Mouse (Mus musculus): Measurements from ENCODE around the gene Lrrc25. TPM values are rescaled to one million over a fixed set of nuclear protein-coding genes. Genes with fewer than 3 reads are reported as not detected.

Lrrc25 gene
- polyA plus RNA-seq, 1 experiment from 2014 or later, result 0.64 TPM

DNA sequence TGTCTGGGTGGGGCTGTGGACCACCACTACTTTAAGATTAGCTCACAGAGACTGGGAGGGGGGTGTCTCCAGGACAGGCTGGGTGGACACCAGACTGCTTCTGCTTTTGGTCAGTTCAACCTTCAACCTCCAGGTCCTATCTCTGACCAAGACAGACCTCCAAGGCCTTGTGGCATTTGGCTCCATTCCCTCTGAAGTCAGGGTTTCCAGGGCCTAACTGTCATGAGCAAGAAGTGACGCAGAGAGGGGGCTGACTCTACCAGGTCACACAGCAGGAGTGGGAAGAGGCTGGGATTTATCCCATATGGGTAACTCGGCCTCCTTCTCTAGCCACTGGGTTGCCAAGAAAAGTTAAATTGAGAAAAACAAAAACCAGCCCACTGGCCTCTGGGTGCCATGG is 41.8 kb downstream of the Lrrc25 start:
- Histone ChIP-seq H3K9ac (ENCODE audit: low read depth, low read length) (0 out of 2 replicates have a peak overlapping the region, but pooled peaks have one; percentile 18), H3K27ac (ENCODE audit: low read length) (0 out of 2 replicates have a peak overlapping the region, but pooled peaks have one; percentile 5), H3K9me3 (replicated peaks; ENCODE audit: control insufficient read depth, low read length, poor library complexity, severe bottlenecking) (no peaks in the 10 kb centered on the region), H3K36me3 (ENCODE audit: control insufficient read depth, insufficient read depth, low read length) (0 out of 2 replicates have a peak, but pooled peaks cover 3% of the 10 kb centered on the region), H3K4me1 (ENCODE audit: control insufficient read depth, insufficient read depth, low read length) (peaks cover 17% of the 10 kb centered on the region), H3K4me3 (ENCODE audit: low read depth, low read length) (0 out of 2 replicates have a peak overlapping the region, but pooled peaks have one; percentile 4), H3K4me2 (ENCODE audit: low read length) (peak overlapping the region; percentile 97; the same call in 1 of the 2 replicates), H3K27me3 (ENCODE audit: control insufficient read depth, insufficient read depth, low read depth, low read length) (no peaks in the 10 kb centered on the region)
- ATAC-seq, result no peak
- WGBS, result 67% methylated on average over 2 of the region's 2 CpGs

DNA sequence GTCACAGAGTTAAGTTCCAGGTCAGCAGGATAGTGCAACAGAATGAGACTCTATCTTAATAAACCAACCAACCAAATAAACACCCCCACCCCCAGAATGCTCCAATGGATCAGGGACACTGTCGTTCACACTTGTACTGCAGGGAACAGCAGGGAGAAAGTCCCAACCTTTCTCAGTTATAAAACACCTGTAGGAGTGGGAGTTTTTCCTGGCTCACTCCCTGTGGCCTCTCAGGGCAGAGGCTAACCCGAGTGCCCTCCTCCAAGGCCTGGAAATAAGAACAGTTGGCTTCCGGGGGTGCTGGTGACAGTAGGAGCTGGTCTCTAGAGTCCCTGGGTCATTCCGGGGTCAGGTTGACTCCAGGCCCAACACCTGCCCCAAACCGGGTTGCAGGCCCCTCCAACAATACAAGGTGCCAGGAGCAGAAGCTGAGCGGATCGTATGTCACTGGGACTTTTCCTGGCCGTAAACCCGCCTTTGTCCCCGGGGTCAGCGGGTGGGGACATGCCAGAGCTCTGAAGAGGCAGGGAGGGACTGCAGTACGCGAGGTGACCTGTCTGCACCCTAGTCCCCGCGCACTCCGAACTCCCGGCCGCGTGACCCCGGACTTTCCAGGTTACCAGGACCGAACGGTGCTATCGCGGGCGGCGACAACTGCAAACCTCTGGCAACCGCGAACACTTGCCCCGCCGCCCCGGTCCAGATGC is 43.1 kb downstream of the Lrrc25 start:
- H3K4me1 ChIP-seq (ENCODE audit: control insufficient read depth, insufficient read depth, low read length), result peaks cover 17% of the 10 kb centered on the region
- 0 out of 2 replicates have a peak, but pooled peaks cover 3% of the 10 kb centered on the region for H3K36me3 ChIP-seq (ENCODE audit: control insufficient read depth, insufficient read depth, low read length)
- no peaks in the 10 kb centered on the region for H3K27me3 ChIP-seq (ENCODE audit: control insufficient read depth, insufficient read depth, low read depth, low read length)
- H3K4me3 ChIP-seq (ENCODE audit: low read depth, low read length), result peak overlapping the region; percentile 79
- no peaks in the 10 kb centered on the region for H3K9me3 ChIP-seq (replicated peaks; ENCODE audit: control insufficient read depth, low read length, poor library complexity, severe bottlenecking)
- under 1% methylated on average over 31 of the region's 31 CpGs for WGBS
- H3K27ac ChIP-seq (ENCODE audit: low read length), result peak overlapping the region; percentile 48
- H3K9ac ChIP-seq (ENCODE audit: low read depth, low read length), result peak overlapping the region; percentile 86
- no peak; the same call in none of the 2 replicates for ATAC-seq
- H3K4me2 ChIP-seq (ENCODE audit: low read length), result peak overlapping the region; percentile 97

DNA sequence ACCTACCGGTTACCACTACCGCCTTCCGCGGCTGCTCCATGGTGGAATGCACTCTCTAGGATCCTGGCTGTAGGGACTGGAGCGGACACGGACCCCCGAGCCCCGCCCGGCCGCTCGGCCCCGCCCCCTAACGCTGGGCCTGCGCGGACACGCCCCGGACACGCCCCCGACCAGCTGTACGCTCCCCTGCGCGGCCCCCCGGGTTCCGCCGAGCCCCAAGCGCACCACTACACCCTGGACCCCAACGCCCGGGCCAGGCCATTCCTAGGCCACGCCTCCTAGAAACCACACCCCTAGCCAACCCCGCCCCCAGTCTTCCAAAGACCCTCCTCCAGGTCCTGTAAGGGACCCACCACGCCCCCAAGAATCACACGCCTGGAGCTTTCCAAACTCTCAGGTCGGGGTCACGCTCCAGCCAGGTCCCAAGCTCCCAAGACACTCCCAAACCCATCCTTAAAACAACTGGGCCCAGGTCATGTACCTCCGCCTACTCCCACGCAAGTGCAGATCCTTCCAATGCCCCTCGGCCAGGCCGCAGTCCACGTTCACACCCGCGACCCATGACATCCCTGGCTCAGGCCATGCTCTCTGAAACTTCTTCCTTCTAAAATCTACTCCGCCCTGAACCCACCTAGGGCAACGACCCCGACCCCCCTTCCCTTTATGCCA is 43.8 kb downstream of the Lrrc25 start:
- peak; percentile 88 for ATAC-seq
- Histone ChIP-seq H3K9me3 (replicated peaks; ENCODE audit: control insufficient read depth, low read length, poor library complexity, severe bottlenecking) (no peaks in the 10 kb centered on the region), H3K4me2 (ENCODE audit: low read length) (peak overlapping the region; percentile 97), H3K27me3 (ENCODE audit: control insufficient read depth, insufficient read depth, low read depth, low read length) (no peaks in the 10 kb centered on the region), H3K4me3 (ENCODE audit: low read depth, low read length) (peak overlapping the region; percentile 79), H3K4me1 (ENCODE audit: control insufficient read depth, insufficient read depth, low read length) (peaks cover 17% of the 10 kb centered on the region), H3K9ac (ENCODE audit: low read depth, low read length) (peak overlapping the region; percentile 86), H3K36me3 (ENCODE audit: control insufficient read depth, insufficient read depth, low read length) (0 out of 2 replicates have a peak, but pooled peaks cover 3% of the 10 kb centered on the region), H3K27ac (ENCODE audit: low read length) (peak overlapping the region; percentile 48; the same call in 1 of the 2 replicates)
- 0% methylated on average over 28 of the region's 44 CpGs for WGBS

DNA sequence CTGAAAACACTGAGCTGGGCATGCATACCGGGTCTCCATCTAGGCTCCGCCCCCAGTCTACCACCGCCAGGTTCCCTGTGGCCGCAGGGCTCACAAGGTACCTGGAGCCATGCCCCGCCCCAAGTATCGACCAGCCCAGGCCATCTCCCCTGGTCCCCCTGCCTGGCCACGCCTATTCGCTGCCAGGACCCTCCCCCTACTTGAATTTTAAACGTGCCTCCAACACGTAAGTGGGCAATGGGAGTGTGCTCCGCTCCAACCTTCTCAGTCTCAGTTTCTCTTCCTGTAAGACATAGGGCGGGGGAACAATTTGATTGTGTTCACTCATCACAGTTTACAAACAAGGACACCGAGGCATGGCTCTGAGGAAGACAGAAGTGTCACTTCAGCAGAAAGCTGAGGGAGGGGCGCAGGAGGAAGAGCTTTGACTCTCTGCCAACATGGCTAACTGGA is 44.3 kb downstream of the Lrrc25 start, which contains the start of gene Pgpep1:
Gene Pgpep1 (minus strand): TSS at position 116 of the 453 bp plus-strand sequence.
- ATAC-seq, result peak; percentile 65
- peak within 1 kb of the TSS; percentile 86 for H3K9ac ChIP-seq (ENCODE audit: low read depth, low read length)
- H3K27ac ChIP-seq (ENCODE audit: low read length), result peak within 1 kb of the TSS; percentile 48; the same call in 1 of the 2 replicates
- H3K4me1 ChIP-seq (ENCODE audit: control insufficient read depth, insufficient read depth, low read length), result peaks cover 17% of the 10 kb centered on the region
- H3K27me3 ChIP-seq (ENCODE audit: control insufficient read depth, insufficient read depth, low read depth, low read length), result no peaks in the 10 kb centered on the region
- peak within 1 kb of the TSS; percentile 79 for H3K4me3 ChIP-seq (ENCODE audit: low read depth, low read length)
- no peaks in the 10 kb centered on the region for H3K9me3 ChIP-seq (replicated peaks; ENCODE audit: control insufficient read depth, low read length, poor library complexity, severe bottlenecking)
- 3% methylated on average over 14 of the region's 14 CpGs for WGBS
- 0 out of 2 replicates have a peak, but pooled peaks cover 3% of the 10 kb centered on the region for H3K36me3 ChIP-seq (ENCODE audit: control insufficient read depth, insufficient read depth, low read length)
- peak within 1 kb of the TSS; percentile 97 for H3K4me2 ChIP-seq (ENCODE audit: low read length)

DNA sequence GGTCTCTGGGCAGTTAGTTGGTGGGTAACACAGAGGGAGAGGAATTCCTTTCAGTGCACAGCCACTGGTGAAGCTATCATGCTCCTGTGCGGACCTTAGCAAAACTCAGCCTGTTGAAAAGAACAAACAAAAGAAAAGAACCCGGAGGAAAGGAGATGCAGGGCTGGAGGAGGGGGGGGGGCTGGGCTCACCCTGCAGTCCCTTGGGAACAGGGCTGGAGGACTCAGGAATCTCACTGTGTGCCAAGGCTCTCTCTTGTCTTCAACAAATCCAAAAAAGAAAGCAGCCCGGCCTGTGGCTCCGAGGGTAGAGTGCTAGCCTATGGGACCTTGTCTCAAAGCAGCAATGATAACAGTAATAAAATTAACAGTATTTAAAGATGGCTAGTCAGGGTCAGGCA is 47.7 kb downstream of the Lrrc25 start:
- Histone ChIP-seq H3K4me1 (ENCODE audit: control insufficient read depth, insufficient read depth, low read length) (peaks cover 10% of the 10 kb centered on the region), H3K36me3 (ENCODE audit: control insufficient read depth, insufficient read depth, low read length) (no peaks in the 10 kb centered on the region), H3K9me3 (replicated peaks; ENCODE audit: control insufficient read depth, low read length, poor library complexity, severe bottlenecking) (no peaks in the 10 kb centered on the region), H3K27me3 (ENCODE audit: control insufficient read depth, insufficient read depth, low read depth, low read length) (no peaks in the 10 kb centered on the region), H3K4me3 (ENCODE audit: low read depth, low read length) (no peak overlapping the region), H3K9ac (ENCODE audit: low read depth, low read length) (no peak overlapping the region), H3K27ac (ENCODE audit: low read length) (no peak overlapping the region; the same call in 1 of the 2 replicates), H3K4me2 (ENCODE audit: low read length) (no peak overlapping the region)
- WGBS, result 36% methylated on average over 4 of the region's 4 CpGs
- ATAC-seq, result no peak

DNA sequence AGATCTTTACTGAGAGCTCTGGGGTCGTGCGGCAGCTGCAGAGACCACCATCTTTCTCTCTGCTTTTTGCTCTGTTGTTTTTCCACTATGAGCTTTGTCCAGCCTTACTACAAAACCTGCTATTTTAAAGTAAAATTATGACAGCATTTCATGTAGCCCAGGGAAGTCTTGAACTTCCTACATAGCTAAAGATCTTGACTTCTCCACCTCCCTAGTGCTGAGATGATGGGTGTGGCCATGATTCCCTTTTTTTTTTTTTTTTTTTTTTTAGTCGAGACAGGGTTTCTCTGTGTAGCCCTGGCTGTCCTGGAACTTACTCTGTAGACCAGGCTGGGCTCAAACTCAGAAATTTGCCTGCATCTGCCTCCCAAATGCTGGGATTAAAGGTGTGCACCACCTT is 48.7 kb downstream of the Lrrc25 start:
- Histone ChIP-seq H3K4me1 (ENCODE audit: control insufficient read depth, insufficient read depth, low read length) (0 out of 2 replicates have a peak, but pooled peaks cover 5% of the 10 kb centered on the region), H3K9ac (ENCODE audit: low read depth, low read length) (no peak overlapping the region), H3K36me3 (ENCODE audit: control insufficient read depth, insufficient read depth, low read length) (no peaks in the 10 kb centered on the region), H3K4me2 (ENCODE audit: low read length) (no peak overlapping the region), H3K4me3 (ENCODE audit: low read depth, low read length) (no peak overlapping the region), H3K9me3 (replicated peaks; ENCODE audit: control insufficient read depth, low read length, poor library complexity, severe bottlenecking) (no peaks in the 10 kb centered on the region), H3K27me3 (ENCODE audit: control insufficient read depth, insufficient read depth, low read depth, low read length) (no peaks in the 10 kb centered on the region), H3K27ac (ENCODE audit: low read length) (no peak overlapping the region)
- WGBS, result 86% methylated on average over 3 of the region's 3 CpGs
- ATAC-seq, result no peak

DNA sequence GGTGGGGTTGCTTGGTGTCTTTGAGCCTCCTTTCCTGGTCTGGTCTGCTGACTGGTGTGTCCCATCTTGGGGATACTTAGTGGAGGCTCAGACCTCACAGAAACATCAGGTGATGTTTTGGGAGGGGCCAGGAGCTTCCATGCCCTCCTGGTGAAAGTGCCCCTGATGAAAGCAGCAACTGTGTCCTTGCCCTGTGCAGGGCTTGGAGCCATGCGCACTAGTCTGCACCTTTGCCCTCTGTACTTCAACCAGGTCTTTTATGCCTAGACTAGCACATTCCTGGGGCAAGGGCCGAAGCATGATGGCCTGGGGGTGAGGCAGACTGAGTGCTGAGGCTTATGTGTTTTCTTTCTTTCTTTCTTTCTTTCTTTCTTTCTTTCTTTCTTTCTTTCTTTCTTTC is 49.6 kb downstream of the Lrrc25 start:
- H3K27ac ChIP-seq (ENCODE audit: low read length), result no peak overlapping the region
- no peaks in the 10 kb centered on the region for H3K4me1 ChIP-seq (ENCODE audit: control insufficient read depth, insufficient read depth, low read length)
- no peak for ATAC-seq
- H3K36me3 ChIP-seq (ENCODE audit: control insufficient read depth, insufficient read depth, low read length), result no peaks in the 10 kb centered on the region
- no peak overlapping the region for H3K4me3 ChIP-seq (ENCODE audit: low read depth, low read length)
- H3K9ac ChIP-seq (ENCODE audit: low read depth, low read length), result no peak overlapping the region
- no peaks in the 10 kb centered on the region for H3K9me3 ChIP-seq (replicated peaks; ENCODE audit: control insufficient read depth, low read length, poor library complexity, severe bottlenecking)
- H3K27me3 ChIP-seq (ENCODE audit: control insufficient read depth, insufficient read depth, low read depth, low read length), result no peaks in the 10 kb centered on the region
- H3K4me2 ChIP-seq (ENCODE audit: low read length), result no peak overlapping the region
- 74% methylated on average over 2 of the region's 2 CpGs for WGBS

DNA sequence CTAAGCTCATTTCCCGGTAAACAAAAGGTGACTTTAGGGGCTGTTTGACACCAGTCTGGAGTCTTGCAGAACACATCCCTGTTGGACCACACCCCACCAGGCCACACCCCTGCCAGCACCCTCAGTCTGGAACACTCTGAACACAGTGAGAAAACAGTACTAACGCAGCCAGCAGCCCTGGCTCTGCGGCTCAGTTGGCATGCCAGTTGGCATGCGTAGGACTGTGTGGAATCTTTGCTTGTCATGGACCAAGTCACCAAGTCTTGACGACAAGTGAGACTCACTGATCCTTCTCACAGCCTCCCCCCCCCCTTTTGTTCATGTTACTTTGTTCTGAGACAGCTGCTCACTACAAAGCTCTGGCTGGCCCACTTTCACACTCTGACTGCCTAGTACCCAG is 51.1 kb downstream of the Lrrc25 start:
- no peak overlapping the region for H3K4me3 ChIP-seq (ENCODE audit: low read depth, low read length)
- no peaks in the 10 kb centered on the region for H3K36me3 ChIP-seq (ENCODE audit: control insufficient read depth, insufficient read depth, low read length)
- no peaks in the 10 kb centered on the region for H3K9me3 ChIP-seq (replicated peaks; ENCODE audit: control insufficient read depth, low read length, poor library complexity, severe bottlenecking)
- H3K9ac ChIP-seq (ENCODE audit: low read depth, low read length), result no peak overlapping the region
- no peak for ATAC-seq
- no peaks in the 10 kb centered on the region for H3K27me3 ChIP-seq (ENCODE audit: control insufficient read depth, insufficient read depth, low read depth, low read length)
- no peak overlapping the region for H3K27ac ChIP-seq (ENCODE audit: low read length)
- H3K4me2 ChIP-seq (ENCODE audit: low read length), result no peak overlapping the region
- H3K4me1 ChIP-seq (ENCODE audit: control insufficient read depth, insufficient read depth, low read length), result no peaks in the 10 kb centered on the region
- 62% methylated on average over 5 of the region's 5 CpGs for WGBS

Data from midbrain, embryonic 16.5 days (tissue).